Mouse (Mus musculus) heart, embryonic 12.5 days (tissue): Measurements from ENCODE around the gene Ltbp1. TPM values are rescaled to one million over a fixed set of nuclear protein-coding genes. Genes with fewer than 3 reads are reported as not detected.

Experiments
- ATAC-seq: fragments of 200-750 bp; cut with Nextera tagmentation; 2 replicates; pipeline ENCODE4 v1.8.0; 2017; ENCODE audit warnings: moderate TSS enrichment, moderate library complexity; ENCODE audit not compliant: insufficient number of reproducible peaks, low FRiP score
- H3K27ac ChIP-seq: fragments of 300-500 bp; sonication (generic); 2 replicates; pipeline ENCODE4 v1.5.1; 2016; ENCODE audit warnings: mild to moderate bottlenecking, moderate library complexity; ENCODE audit not compliant: poor library complexity, severe bottlenecking
- H3K27me3 ChIP-seq: fragments of 300-500 bp; sonication (generic); replicated peaks from 2 replicates; pipeline ENCODE4 v1.6.1; 2016; ENCODE audit warnings: mild to moderate bottlenecking, moderate library complexity
- H3K36me3 ChIP-seq: fragments of 300-500 bp; sonication (generic); 2 replicates; pipeline ENCODE4 v1.6.1; 2016; ENCODE audit warnings: mild to moderate bottlenecking, moderate library complexity
- H3K4me1 ChIP-seq: fragments of 300-500 bp; sonication (generic); replicated peaks from 2 replicates; pipeline ENCODE4 v1.6.1; 2016; ENCODE audit warnings: mild to moderate bottlenecking
- H3K4me2 ChIP-seq: fragments of 300-500 bp; sonication (generic); 2 replicates; pipeline ENCODE4 v1.6.1; 2016; ENCODE audit warnings: mild to moderate bottlenecking, moderate library complexity
- H3K4me3 ChIP-seq: fragments of 300-500 bp; sonication (generic); 2 replicates; pipeline ENCODE4 v1.5.1; 2016; ENCODE audit warnings: mild to moderate bottlenecking
- H3K9ac ChIP-seq: fragments of 300-500 bp; sonication (generic); 2 replicates; pipeline ENCODE4 v1.6.1; 2016; ENCODE audit warnings: mild to moderate bottlenecking, moderate library complexity
- H3K9me3 ChIP-seq: fragments of 300-500 bp; sonication (generic); replicated peaks from 2 replicates; pipeline ENCODE4 v1.6.1; 2016; ENCODE audit warnings: mild to moderate bottlenecking, moderate library complexity
- WGBS: fragments of 180-500 bp; shearing (Covaris S2); methylation state at CpG from one replicate; pipeline ENCODE4 v1.1.7; 2016; 5-methylcytosine and 5-hydroxymethylcytosine counted together
- polyA plus RNA-seq: library from polyadenylated mRNA; unstranded; fragments of >200 nt; fragmentation: Nextera tagmentation; extraction: Ambion mirVana; gene quantifications from 2 replicates; pipeline ENCODE4 v1.2.1, GENCODE M21; 2016

Gene Ltbp1
- polyA plus RNA-seq, 1 experiment from 2014 or later: 58.8 TPM

- Histone ChIP-seq H3K36me3 (peaks cover 45% of the 10 kb centered on the region), H3K4me2 (no peak overlapping the region)
- no peak for ATAC-seq
Measured at GRCm38 (mm10) chr17:75390142-75390541, 384.8 kb downstream of the Ltbp1 start.

GRCm38 (mm10) chr17:75391429-75392192, 386.2 kb downstream of the Ltbp1 start:
- Histone ChIP-seq H3K9me3 (no peaks in the 10 kb centered on the region), H3K4me2 (no peak overlapping the region), H3K9ac (no peak overlapping the region), H3K4me1 (0 out of 2 replicates have a peak, but pooled peaks cover 5% of the 10 kb centered on the region), H3K27ac (no peak overlapping the region), H3K27me3 (no peaks in the 10 kb centered on the region), H3K36me3 (peaks cover 35% of the 10 kb centered on the region), H3K4me3 (no peak overlapping the region)
- no peak for ATAC-seq
- 76% methylated on average over 6 of the region's 6 CpGs for WGBS

More at GRCm38 (mm10) chr17:75390142-75390541, 384.8 kb downstream of the Ltbp1 start:
- Histone ChIP-seq H3K27ac (no peak overlapping the region), H3K4me1 (0 out of 2 replicates have a peak, but pooled peaks cover 5% of the 10 kb centered on the region), H3K4me3 (no peak overlapping the region), H3K9me3 (no peaks in the 10 kb centered on the region), H3K27me3 (no peaks in the 10 kb centered on the region), H3K9ac (no peak overlapping the region)
- WGBS: 93% methylated on average over 10 of the region's 10 CpGs

GRCm38 (mm10) chr17:75406405-75406804, 401.0 kb downstream of the Ltbp1 start:
- Histone ChIP-seq H3K9ac (no peak overlapping the region), H3K4me2 (no peak overlapping the region), H3K36me3 (no peaks in the 10 kb centered on the region), H3K4me3 (no peak overlapping the region), H3K4me1 (no peaks in the 10 kb centered on the region), H3K27ac (no peak overlapping the region), H3K27me3 (no peaks in the 10 kb centered on the region), H3K9me3 (no peaks in the 10 kb centered on the region)
- 72% methylated on average over 4 of the region's 4 CpGs for WGBS
- ATAC-seq: no peak

GRCm38 (mm10) chr17:75416861-75417260, 411.5 kb downstream of the Ltbp1 start:
- no peak overlapping the region for H3K4me2 ChIP-seq
- WGBS: 80% methylated on average over 3 of the region's 3 CpGs
- H3K27me3 ChIP-seq: no peaks in the 10 kb centered on the region
- H3K4me3 ChIP-seq: no peak overlapping the region
- H3K9ac ChIP-seq: no peak overlapping the region
- H3K27ac ChIP-seq: no peak overlapping the region
- peaks cover 7% of the 10 kb centered on the region; the same call in 1 of the 2 replicates for H3K9me3 ChIP-seq
- H3K4me1 ChIP-seq: no peaks in the 10 kb centered on the region
- no peaks in the 10 kb centered on the region for H3K36me3 ChIP-seq
- no peak for ATAC-seq

GRCm38 (mm10) chr17:75434152-75434551, 428.8 kb downstream of the Ltbp1 start:
- peaks cover 17% of the 10 kb centered on the region for H3K4me1 ChIP-seq
- H3K27ac ChIP-seq: no peak overlapping the region
- H3K9me3 ChIP-seq: no peaks in the 10 kb centered on the region
- H3K4me3 ChIP-seq: no peak overlapping the region
- H3K36me3 ChIP-seq: no peaks in the 10 kb centered on the region
- H3K9ac ChIP-seq: no peak overlapping the region
- 88% methylated on average over 2 of the region's 2 CpGs for WGBS
- H3K27me3 ChIP-seq: no peaks in the 10 kb centered on the region
- ATAC-seq: no peak
- no peak overlapping the region for H3K4me2 ChIP-seq

- H3K27ac ChIP-seq: no peak overlapping the region
- 59% methylated on average over 3 of the region's 3 CpGs for WGBS
- no peaks in the 10 kb centered on the region for H3K27me3 ChIP-seq
- peaks cover 17% of the 10 kb centered on the region for H3K4me1 ChIP-seq
- H3K4me3 ChIP-seq: no peak overlapping the region
- H3K4me2 ChIP-seq: no peak overlapping the region
- H3K36me3 ChIP-seq: no peaks in the 10 kb centered on the region
- no peak overlapping the region for H3K9ac ChIP-seq
- ATAC-seq: no peak
- H3K9me3 ChIP-seq: no peaks in the 10 kb centered on the region
Measured at GRCm38 (mm10) chr17:75434871-75435270, 429.5 kb downstream of the Ltbp1 start.

- H3K9ac ChIP-seq: peak within 1 kb of the TSS; percentile 29; the same call in 1 of the 2 replicates
Measured at GRCm38 (mm10) chr17:75435599-75435998, 430.2 kb downstream of the Ltbp1 start, which contains the start of gene Rasgrp3. TSS of gene Rasgrp3 (plus strand) at chr17:75435896.

GRCm38 (mm10) chr17:75436095-75436494, 430.7 kb downstream of the Ltbp1 start:
- Histone ChIP-seq H3K27me3 (no peaks in the 10 kb centered on the region), H3K4me2 (peak overlapping the region; percentile 33), H3K27ac (peak overlapping the region; percentile 71), H3K36me3 (no peaks in the 10 kb centered on the region), H3K9ac (peak overlapping the region; percentile 29; the same call in 1 of the 2 replicates), H3K4me1 (peaks cover 18% of the 10 kb centered on the region), H3K4me3 (peak overlapping the region; percentile 37), H3K9me3 (no peaks in the 10 kb centered on the region)
- no peak for ATAC-seq
- WGBS: 49% methylated on average over 8 of the region's 8 CpGs

More at GRCm38 (mm10) chr17:75435599-75435998, 430.2 kb downstream of the Ltbp1 start, which contains the start of gene Rasgrp3:
- H3K4me2 ChIP-seq: peak within 1 kb of the TSS; percentile 55
- no peaks in the 10 kb centered on the region for H3K36me3 ChIP-seq
- H3K27ac ChIP-seq: peak within 1 kb of the TSS; percentile 71
- H3K4me1 ChIP-seq: peaks cover 17% of the 10 kb centered on the region
- no peaks in the 10 kb centered on the region for H3K27me3 ChIP-seq
- no peaks in the 10 kb centered on the region for H3K9me3 ChIP-seq
- 31% methylated on average over 6 of the region's 6 CpGs for WGBS
- 0 out of 2 replicates have a peak, but pooled peaks have one; percentile 54 for ATAC-seq
- H3K4me3 ChIP-seq: peak within 1 kb of the TSS; percentile 44

GRCm38 (mm10) chr17:75436819-75437218, 431.5 kb downstream of the Ltbp1 start:
- H3K4me2 ChIP-seq: peak overlapping the region; percentile 55
- peak overlapping the region; percentile 20; the same call in 1 of the 2 replicates for H3K27ac ChIP-seq
- no peaks in the 10 kb centered on the region for H3K36me3 ChIP-seq
- H3K9ac ChIP-seq: 0 out of 2 replicates have a peak overlapping the region, but pooled peaks have one; percentile 28
- no peak for ATAC-seq
- WGBS: 44% methylated on average over 6 of the region's 6 CpGs
- H3K4me3 ChIP-seq: peak overlapping the region; percentile 44
- peaks cover 20% of the 10 kb centered on the region for H3K4me1 ChIP-seq
- no peaks in the 10 kb centered on the region for H3K27me3 ChIP-seq
- no peaks in the 10 kb centered on the region for H3K9me3 ChIP-seq

GRCm38 (mm10) chr17:75437239-75437750, 431.9 kb downstream of the Ltbp1 start:
- no peak for ATAC-seq
- H3K27me3 ChIP-seq: no peaks in the 10 kb centered on the region
- H3K27ac ChIP-seq: peak overlapping the region; percentile 38; the same call in 1 of the 2 replicates
- H3K4me1 ChIP-seq: peaks cover 20% of the 10 kb centered on the region
- 47% methylated on average over 11 of the region's 11 CpGs for WGBS
- peak overlapping the region; percentile 55 for H3K4me2 ChIP-seq
- H3K4me3 ChIP-seq: peak overlapping the region; percentile 44
- H3K9ac ChIP-seq: no peak overlapping the region
- H3K9me3 ChIP-seq: no peaks in the 10 kb centered on the region
- H3K36me3 ChIP-seq: no peaks in the 10 kb centered on the region

GRCm38 (mm10) chr17:75438162-75438561, 432.8 kb downstream of the Ltbp1 start:
- Histone ChIP-seq H3K27me3 (no peaks in the 10 kb centered on the region), H3K27ac (no peak overlapping the region; the same call in 1 of the 2 replicates), H3K9me3 (no peaks in the 10 kb centered on the region), H3K36me3 (no peaks in the 10 kb centered on the region), H3K4me2 (peak overlapping the region; percentile 48), H3K9ac (no peak overlapping the region), H3K4me1 (peaks cover 26% of the 10 kb centered on the region), H3K4me3 (no peak overlapping the region)
- ATAC-seq: peak; percentile 67; the same call in 1 of the 2 replicates
- WGBS: 39% methylated on average over 5 of the region's 5 CpGs
